Mouse (Mus musculus): Measurements from ENCODE around the gene Itih4.

Gene Itih4

GRCm38 (mm10) chr14:30879794-30880193 lies 6.5 kb upstream of the Itih4 start:
- no peak for DNase-seq

- no peak for DNase-seq
These were observed 6.0 kb upstream of the Itih4 start for GRCm38 (mm10) chr14:30880251-30880650.

- peak; percentile 52 for DNase-seq
These were observed 5.2 kb upstream of the Itih4 start for GRCm38 (mm10) chr14:30880811-30881717.

GRCm38 (mm10) chr14:30881718-30882108 lies 4.6 kb upstream of the Itih4 start:
- DNase-seq = no peak

GRCm38 (mm10) chr14:30885298-30885697 lies 978 bp upstream of the Itih4 start:
- no peak for DNase-seq

- DNase-seq = peak; percentile 70
These were observed 2.0 kb downstream of the Itih4 start for GRCm38 (mm10) chr14:30888271-30888732.

- no peak for DNase-seq
These were observed 13.7 kb downstream of the Itih4 start for GRCm38 (mm10) chr14:30899972-30900371.

- DNase-seq = no peak
These were observed 16.4 kb downstream of the Itih4 start for GRCm38 (mm10) chr14:30902628-30903027.

- no peak for DNase-seq
These were observed 16.8 kb downstream of the Itih4 start for GRCm38 (mm10) chr14:30903036-30903435.

GRCm38 (mm10) chr14:30904307-30904706 lies 18.0 kb downstream of the Itih4 start:
- no peak for DNase-seq

- no peak for DNase-seq
These were observed 19.7 kb downstream of the Itih4 start for GRCm38 (mm10) chr14:30906001-30906400.

- DNase-seq = no peak
These were observed 21.6 kb downstream of the Itih4 start for GRCm38 (mm10) chr14:30907814-30908265.

- DNase-seq = no peak
These were observed 24.9 kb downstream of the Itih4 start for GRCm38 (mm10) chr14:30911141-30911540.

- no peak for DNase-seq
These were observed 26.4 kb downstream of the Itih4 start for GRCm38 (mm10) chr14:30912641-30913040.

- no peak for DNase-seq
These were observed 27.1 kb downstream of the Itih4 start for GRCm38 (mm10) chr14:30913404-30913803.

- no peak for DNase-seq
These were observed 30.2 kb downstream of the Itih4 start for GRCm38 (mm10) chr14:30916516-30916915.

GRCm38 (mm10) chr14:30922053-30922670 lies 35.9 kb downstream of the Itih4 start:
- DNase-seq = no peak

- DNase-seq = peak; percentile 33
These were observed 37.3 kb downstream of the Itih4 start, which contains the start of gene Itih3 for GRCm38 (mm10) chr14:30923375-30924105. TSS of gene Itih3 (minus strand) at chr14:30923760.

GRCm38 (mm10) chr14:30925492-30925891 lies 39.2 kb downstream of the Itih4 start:
- no peak for DNase-seq

GRCm38 (mm10) chr14:30930386-30930785 lies 44.1 kb downstream of the Itih4 start:
- DNase-seq = no peak

GRCm38 (mm10) chr14:30933351-30933750 lies 47.1 kb downstream of the Itih4 start:
- no peak for DNase-seq

GRCm38 (mm10) chr14:30942254-30942653 lies 56.0 kb downstream of the Itih4 start:
- no peak for DNase-seq

GRCm38 (mm10) chr14:30943038-30943437 lies 56.8 kb downstream of the Itih4 start, which contains the start of gene Itih1:
TSS of gene Itih1 (minus strand) at chr14:30943289.
- DNase-seq = no peak
